In the genomic region with DNA sequence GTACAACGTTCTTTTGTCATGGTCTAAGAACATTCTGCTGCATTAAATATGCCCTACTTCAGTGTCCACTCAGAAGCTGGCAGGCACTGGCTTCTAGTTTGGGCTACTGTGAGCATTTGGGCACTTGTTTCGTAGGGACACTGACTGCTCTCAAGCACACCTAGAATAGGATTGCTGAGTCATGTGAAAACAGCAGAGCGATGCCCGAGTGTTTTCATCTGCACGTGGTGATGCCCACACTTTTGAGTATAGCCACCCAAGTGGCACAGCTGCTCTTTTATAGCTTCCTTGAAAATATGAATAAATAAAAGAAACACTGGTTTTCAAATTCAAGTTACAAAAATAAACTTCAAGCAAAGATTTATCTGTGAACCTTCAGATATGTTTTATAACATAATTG, we compare ENCODE assay signal across 15 mouse cellular contexts.
"Had no signal": no experiment of that assay in that cellular context is flagged by ENCODE, and none has a peak within 500 bp of the region (broad histone marks: within the 10 kb centered on the region; RNA-seq: fewer than 3 reads in every experiment).

No protein-coding gene starts in this region.

- H3K27me3 ChIP-seq: limb, embryonic 15.5 days; liver, embryonic 12.5 days; neural tube, embryonic 15.5 days had no signal

- ATAC-seq: intestine, embryonic 16.5 days; liver, embryonic 12.5 days had no signal

- H3K4me1 ChIP-seq: liver, embryonic 12.5 days; midbrain, embryonic 10.5 days had no signal

- H3K9me3 ChIP-seq: limb, embryonic 15.5 days; liver, embryonic 12.5 days; midbrain, embryonic 10.5 days; neural tube, embryonic 15.5 days had no signal

- H3K4me3 ChIP-seq: limb, embryonic 15.5 days; liver, embryonic 12.5 days; midbrain, embryonic 10.5 days; myocyte; neural tube, embryonic 15.5 days had no signal

- H3K4me2 ChIP-seq: limb, embryonic 15.5 days; liver, embryonic 12.5 days; lung, embryonic 14.5 days; neural tube, embryonic 15.5 days had no signal

- H3K9ac ChIP-seq: limb, embryonic 15.5 days; liver, embryonic 12.5 days; lung, embryonic 14.5 days; neural tube, embryonic 15.5 days had no signal

- DNase-seq: kidney, adult 2 months; kidney, postnatal 25 days; layer of hippocampus, adult 9-11 months; layer of hippocampus, postnatal 36 days; lung, embryonic 14.5 days; lung, postnatal 10 days; lung, postnatal 4 days; midbrain, embryonic 14.5 days; thymus, postnatal 14 days had no signal

- H3K27ac ChIP-seq: limb, embryonic 15.5 days; liver, embryonic 12.5 days; midbrain, embryonic 10.5 days; neural tube, embryonic 15.5 days had no signal
